Comparison of ENCODE assay signal across 26 mouse cellular contexts in the genomic region with DNA sequence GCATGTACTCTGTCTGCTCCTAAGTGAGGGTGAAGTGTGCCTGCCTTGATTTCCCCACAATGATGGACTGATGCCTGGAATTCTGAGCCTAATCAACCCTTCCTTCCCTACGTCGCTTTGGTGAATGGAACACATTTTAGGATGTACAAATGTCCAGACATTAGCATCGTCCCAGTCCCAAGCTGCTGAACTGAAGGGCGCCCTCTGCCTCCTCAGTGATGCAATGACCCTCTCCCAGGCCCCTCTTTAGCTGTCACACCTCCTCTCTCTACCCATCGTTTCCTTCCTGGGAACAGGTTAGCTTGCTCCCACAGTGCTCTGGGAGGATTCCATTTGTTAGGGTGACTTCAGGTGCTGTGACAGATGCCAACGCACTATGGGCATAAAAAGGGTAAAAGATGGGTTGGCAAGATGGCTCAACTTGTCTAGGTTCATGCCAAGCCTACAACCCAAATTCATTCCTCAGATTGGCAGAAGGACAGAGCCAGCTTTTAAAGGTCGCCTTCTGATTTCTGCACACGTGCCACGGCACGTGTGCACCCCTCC.
DNase-seq lines count a peak whose midpoint lies in the region; ATAC-seq and TF ChIP-seq lines count a peak whose summit lies in the region.
"Had no signal": no experiment of that assay in that cellular context is flagged by ENCODE, and none has a peak within 500 bp of the region (broad histone marks: within the 10 kb centered on the region; RNA-seq: fewer than 3 reads in every experiment).

No protein-coding gene starts in this region.

- no peaks in the 10 kb centered on the region for H3K9me3 ChIP-seq in intestine, postnatal 0 days (ENCODE audit: control insufficient read depth)
- H3K9me3 ChIP-seq in intestine, embryonic 16.5 days (ENCODE audit: control insufficient read depth, low read length), result no peaks in the 10 kb centered on the region
- H3K9me3 ChIP-seq in stomach, postnatal 0 days (ENCODE audit: control insufficient read depth, low read length), result no peaks in the 10 kb centered on the region
- H3K9me3 ChIP-seq: embryonic facial prominence, embryonic 12.5 days; forebrain, embryonic 13.5 days; heart, embryonic 13.5 days; hindbrain, embryonic 15.5 days; neural tube, embryonic 13.5 days had no signal

- H3K27me3 ChIP-seq in intestine, postnatal 0 days (replicated peaks; ENCODE audit: control insufficient read depth, insufficient read depth, low read length), result no peaks in the 10 kb centered on the region
- no peaks in the 10 kb centered on the region for H3K27me3 ChIP-seq in intestine, embryonic 16.5 days (replicated peaks; ENCODE audit: control insufficient read depth, insufficient read depth, low read length)
- H3K27me3 ChIP-seq in testis, adult 2 months (ENCODE audit: control insufficient read depth, insufficient read depth, low read length), result no peaks in the 10 kb centered on the region
- no peaks in the 10 kb centered on the region for H3K27me3 ChIP-seq in stomach, postnatal 0 days (ENCODE audit: control insufficient read depth, insufficient read depth, low read length)
- H3K27me3 ChIP-seq: embryonic facial prominence, embryonic 12.5 days; forebrain, embryonic 13.5 days; heart, embryonic 13.5 days; hindbrain, embryonic 15.5 days; limb, embryonic 13.5 days; neural tube, embryonic 13.5 days had no signal

- no peak for DNase-seq in testis, postnatal 10 days (ENCODE audit: low spot score)
- peak; percentile 52 to 58 for DNase-seq in cerebellum, postnatal 10 days
- DNase-seq in stomach, postnatal 0 days (ENCODE audit: low spot score), result no peak
- DNase-seq in layer of hippocampus, adult 8-10 months (ENCODE audit: low spot score in 2 of 2), result no peak
- DNase-seq in left cerebral cortex, postnatal 4 days, result no peak
- DNase-seq: adrenal gland, postnatal 10 days; gastrocnemius, postnatal 14 days; heart, adult 18-20 months; heart, postnatal 36 days; kidney, adult 8-10 months; kidney, postnatal 36 days; lung, postnatal 14 days; right cerebral cortex, adult 18-20 months; thymus, adult 18-20 months had no signal

- H3K4me1 ChIP-seq in intestine, postnatal 0 days (replicated peaks; ENCODE audit: control insufficient read depth, insufficient read depth, low read length), result no peaks in the 10 kb centered on the region
- H3K4me1 ChIP-seq in intestine, embryonic 16.5 days (ENCODE audit: control insufficient read depth, insufficient read depth, low read length), result peaks cover 3% of the 10 kb centered on the region; the same call in 1 of the 2 replicates
- no peaks in the 10 kb centered on the region for H3K4me1 ChIP-seq in testis, adult 2 months (ENCODE audit: control insufficient read depth, insufficient read depth, low read length)
- H3K4me1 ChIP-seq in stomach, postnatal 0 days (replicated peaks; ENCODE audit: control insufficient read depth, insufficient read depth), result no peaks in the 10 kb centered on the region
- H3K4me1 ChIP-seq: embryonic facial prominence, embryonic 12.5 days; forebrain, embryonic 13.5 days; hindbrain, embryonic 15.5 days; limb, embryonic 13.5 days; neural tube, embryonic 13.5 days had no signal

- TF ChIP-seq POLR2A in testis, adult 2 months (IDR thresholded peaks at IDR 0.05; ENCODE audit: control insufficient read depth, low read depth, low read length), result no peak

- H3K36me3 ChIP-seq in intestine, postnatal 0 days (ENCODE audit: control insufficient read depth, insufficient read depth), result no peaks in the 10 kb centered on the region
- no peaks in the 10 kb centered on the region for H3K36me3 ChIP-seq in intestine, embryonic 16.5 days (ENCODE audit: control insufficient read depth, insufficient read depth, low read length)
- no peaks in the 10 kb centered on the region for H3K36me3 ChIP-seq in testis, adult 2 months (ENCODE audit: control insufficient read depth, insufficient read depth, low read length)
- no peaks in the 10 kb centered on the region for H3K36me3 ChIP-seq in stomach, postnatal 0 days (ENCODE audit: control insufficient read depth, insufficient read depth, low read length)
- H3K36me3 ChIP-seq: embryonic facial prominence, embryonic 12.5 days; heart, embryonic 13.5 days; hindbrain, embryonic 15.5 days; limb, embryonic 13.5 days; neural tube, embryonic 13.5 days had no signal

- no peak overlapping the region for H3K4me3 ChIP-seq in intestine, postnatal 0 days (ENCODE audit: low read depth, low read length)
- no peak overlapping the region for H3K4me3 ChIP-seq in intestine, embryonic 16.5 days (ENCODE audit: low read length)
- H3K4me3 ChIP-seq in testis, adult 2 months (ENCODE audit: control insufficient read depth, low read depth, low read length), result no peak overlapping the region
- H3K4me3 ChIP-seq in stomach, postnatal 0 days (ENCODE audit: low read depth, low read length), result no peak overlapping the region
- H3K4me3 ChIP-seq: embryonic facial prominence, embryonic 12.5 days; erythroblast, embryonic 14.5 days; forebrain, embryonic 13.5 days; heart, embryonic 13.5 days; hindbrain, embryonic 15.5 days; limb, embryonic 13.5 days; neural tube, embryonic 13.5 days had no signal

- TF ChIP-seq EP300 in stomach, postnatal 0 days (optimal IDR thresholded peaks at IDR 0.05), result no peak

- intact Hi-C loops in left cerebral cortex, postnatal 4 days (cut with DNase I), result no loop called here

- H3K9ac ChIP-seq in intestine, postnatal 0 days (ENCODE audit: low read depth, low read length), result no peak overlapping the region
- no peak overlapping the region for H3K9ac ChIP-seq in intestine, embryonic 16.5 days (ENCODE audit: low read depth, low read length)
- H3K9ac ChIP-seq in stomach, postnatal 0 days (ENCODE audit: low read length), result no peak overlapping the region
- H3K9ac ChIP-seq: embryonic facial prominence, embryonic 12.5 days; forebrain, embryonic 13.5 days; heart, embryonic 13.5 days; hindbrain, embryonic 15.5 days; limb, embryonic 13.5 days; liver, embryonic 14.5 days; neural tube, embryonic 13.5 days had no signal

- TF ChIP-seq CTCF in intestine, postnatal 0 days (IDR thresholded peaks at IDR 0.05; ENCODE audit: low read depth), result peak; percentile 41
- peak; percentile 21; the same call in 1 of the 2 replicates for TF ChIP-seq CTCF in testis, adult 2 months (IDR thresholded peaks at IDR 0.05; ENCODE audit: control insufficient read depth, insufficient read depth, insufficient replicate concordance, low read depth, low read length)
- TF ChIP-seq CTCF in stomach, postnatal 0 days (IDR thresholded peaks at IDR 0.05; ENCODE audit: low read depth), result peak; percentile 15; the same call in 1 of the 2 replicates

- H3K4me2 ChIP-seq in intestine, postnatal 0 days (replicated peaks; ENCODE audit: low read depth), result no peak overlapping the region
- no peak overlapping the region for H3K4me2 ChIP-seq in intestine, embryonic 16.5 days (ENCODE audit: low read depth, low read length)
- no peak overlapping the region for H3K4me2 ChIP-seq in stomach, postnatal 0 days (replicated peaks; ENCODE audit: low read depth)
- H3K4me2 ChIP-seq: embryonic facial prominence, embryonic 12.5 days; forebrain, embryonic 13.5 days; heart, embryonic 13.5 days; hindbrain, embryonic 15.5 days; limb, embryonic 13.5 days; midbrain, embryonic 11.5 days; neural tube, embryonic 13.5 days had no signal

- no peak for ATAC-seq in intestine, postnatal 0 days
- no peak for ATAC-seq in intestine, embryonic 16.5 days
- ATAC-seq in stomach, postnatal 0 days (ENCODE audit: low FRiP score, low TSS enrichment), result no peak
- ATAC-seq: forebrain, embryonic 13.5 days had no signal

- no peak overlapping the region for H3K27ac ChIP-seq in intestine, postnatal 0 days (ENCODE audit: low read depth, low read length)
- no peak overlapping the region for H3K27ac ChIP-seq in intestine, embryonic 16.5 days (ENCODE audit: low read length)
- no peak overlapping the region for H3K27ac ChIP-seq in testis, adult 2 months (ENCODE audit: control insufficient read depth, insufficient read depth, low read depth, low read length)
- no peak overlapping the region for H3K27ac ChIP-seq in stomach, postnatal 0 days (replicated peaks)
- H3K27ac ChIP-seq: embryonic facial prominence, embryonic 12.5 days; forebrain, embryonic 13.5 days; hindbrain, embryonic 15.5 days; limb, embryonic 13.5 days; liver, embryonic 14.5 days; neural tube, embryonic 13.5 days had no signal

- WGBS in intestine, postnatal 0 days, result 80% methylated on average over 10 of the region's 10 CpGs
- whole genome bisulfite sequencing in intestine, embryonic 16.5 days, result 74% methylated on average over 10 of the region's 10 CpGs
- WGBS in stomach, postnatal 0 days, result 73% methylated on average over 10 of the region's 10 CpGs

Comparison
In these comparisons a context has a peak if more than half of its experiments do, and no peak if none do; other contexts are left out.
1. DNase-seq: peak in cerebellum, postnatal 10 days (2 of 2); none in testis, postnatal 10 days (single experiment), stomach, postnatal 0 days (single experiment), layer of hippocampus, adult 8-10 months (0 of 2) and left cerebral cortex, postnatal 4 days (single experiment).
2. Peak in every context shown above with its lines, with median percentiles within 50 percentile points of each other: CTCF ChIP-seq.